Mouse (Mus musculus): ENCODE measurements around the gene Ehhadh.

- TF ChIP-seq CTCF (IDR thresholded peaks at IDR 0.05) (no peak), EP300 (IDR thresholded peaks at IDR 0.05) (no peak)
These were observed 47.4 kb upstream of the Ehhadh start for GRCm38 (mm10) chr16:21834866-21835583.
